Mouse (Mus musculus) olfactory bulb, adult 2 months (tissue): ENCODE data around the gene Mink1.

Experiments
- CTCF ChIP-seq: fragments of 200-500 bp; IDR thresholded peaks from 2 replicates; pipeline ENCODE4 v1.5.1; 2012; ENCODE audit warnings: low read depth, mild to moderate bottlenecking, low read length, moderate library complexity; ENCODE audit not compliant: insufficient read depth
- POLR2A ChIP-seq: fragments of 200-500 bp; IDR thresholded peaks from 2 replicates; pipeline ENCODE4 v1.6.1; 2012; ENCODE audit warnings: mild to moderate bottlenecking, low read depth, low read length, moderate library complexity; ENCODE audit not compliant: insufficient read depth

GRCm38 (mm10) chr11:70652029-70652883, 89.6 kb downstream of the Mink1 start:
- TF ChIP-seq POLR2A (no peak), CTCF (no peak)
